Mouse (Mus musculus) liver, embryonic 13.5 days (tissue): ENCODE results near the gene Cuedc1. TPM values are rescaled to one million over a fixed set of nuclear protein-coding genes. Genes with fewer than 3 reads are reported as not detected.

Source experiments
- ATAC-seq: fragments of 200-750 bp; cut with Nextera tagmentation; 2 replicates; pipeline ENCODE4 v1.8.0; 2017; ENCODE audit warnings: low read depth, mild to moderate bottlenecking, moderate number of reproducible peaks, moderate library complexity
- DNase-seq: peaks from one replicate; pipeline ENCODE4 v3.0.0; 2022
- H3K27ac ChIP-seq: fragments of 300-500 bp; sonication (generic); 2 replicates; pipeline ENCODE4 v1.5.1; 2015; ENCODE audit warnings: moderate library complexity, mild to moderate bottlenecking, inconsistent platforms
- H3K27me3 ChIP-seq: fragments of 300-500 bp; sonication (generic); 2 replicates; pipeline ENCODE4 v1.6.1; 2015; ENCODE audit warnings: mild to moderate bottlenecking, inconsistent platforms
- H3K36me3 ChIP-seq: fragments of 300-500 bp; sonication (generic); 2 replicates; pipeline ENCODE4 v1.6.1; 2015; ENCODE audit warnings: mild to moderate bottlenecking, inconsistent platforms
- H3K4me1 ChIP-seq: fragments of 300-500 bp; sonication (generic); replicated peaks from 2 replicates; pipeline ENCODE4 v1.6.1; 2015; ENCODE audit warnings: inconsistent platforms
- H3K4me2 ChIP-seq: fragments of 300-500 bp; sonication (generic); 2 replicates; pipeline ENCODE4 v1.6.1; 2015; ENCODE audit warnings: inconsistent platforms, mild to moderate bottlenecking, moderate library complexity
- H3K4me3 ChIP-seq: fragments of 300-500 bp; sonication (generic); replicated peaks from 2 replicates; pipeline ENCODE4 v1.5.1; 2015; ENCODE audit warnings: mild to moderate bottlenecking, inconsistent platforms
- H3K9ac ChIP-seq: fragments of 300-500 bp; sonication (generic); 2 replicates; pipeline ENCODE4 v1.6.1; 2015; ENCODE audit warnings: mild to moderate bottlenecking, inconsistent platforms
- H3K9me3 ChIP-seq: fragments of 300-500 bp; sonication (generic); replicated peaks from 2 replicates; pipeline ENCODE4 v1.6.1; 2016; ENCODE audit warnings: inconsistent platforms
- WGBS: fragments of 180-500 bp; shearing (Covaris S2); methylation state at CpG from one replicate; pipeline ENCODE4 v1.1.7; 2015; ENCODE audit not compliant: insufficient replicate concordance; 5-methylcytosine and 5-hydroxymethylcytosine counted together
- polyA plus RNA-seq: library from polyadenylated mRNA; unstranded; fragments of >200 nt; fragmentation: Nextera tagmentation; extraction: Ambion mirVana; gene quantifications from 2 replicates; pipeline ENCODE4 v1.2.1, GENCODE M21; 2015

The Cuedc1 gene
- polyA plus RNA-seq, 1 experiment from 2014 or later = 1.6 TPM

DNA sequence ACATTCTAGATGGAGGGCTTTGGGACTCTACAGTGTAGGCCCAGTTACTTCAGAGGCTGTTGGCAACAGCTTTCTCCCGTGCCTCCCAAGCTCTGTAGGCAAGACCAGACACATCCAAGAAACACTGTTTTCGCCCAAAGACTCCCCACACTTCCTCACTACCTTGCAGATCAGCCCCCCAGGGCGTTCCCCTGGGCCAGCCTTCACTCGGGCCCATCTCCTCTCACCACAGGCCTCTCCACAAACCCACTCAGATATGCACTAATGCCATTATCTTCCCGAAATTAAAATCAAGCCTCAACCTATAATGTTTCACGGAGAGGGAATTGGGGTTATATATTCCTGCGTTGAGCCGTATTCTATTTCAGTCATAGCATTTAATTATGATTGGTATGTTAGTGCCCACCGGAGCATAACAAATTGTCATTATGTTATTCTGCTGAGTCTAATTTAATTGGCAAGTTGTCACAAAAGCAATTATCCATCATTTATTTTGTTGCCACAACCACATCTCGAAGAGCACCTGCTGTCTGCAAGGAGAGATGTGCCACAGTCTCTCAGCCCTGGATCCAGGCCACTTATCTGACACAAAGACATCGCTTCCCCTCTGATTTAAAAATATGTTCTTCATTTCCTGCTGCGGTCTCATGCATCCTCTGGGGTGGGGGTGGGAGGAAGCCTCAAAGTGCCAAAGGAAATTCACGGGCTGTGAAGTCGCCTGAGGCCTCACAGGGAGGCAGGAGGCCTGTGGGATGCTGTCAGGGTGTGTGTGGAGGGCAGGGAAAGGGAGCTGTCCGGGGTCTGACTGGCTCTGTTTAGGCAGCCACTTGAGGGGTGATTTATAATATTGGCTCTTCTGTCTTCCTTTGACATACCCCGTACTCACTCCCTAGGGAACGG lies 135.9 kb downstream of the Cuedc1 start:
- ATAC-seq (0 out of 2 replicates have a peak, but pooled peaks have one; percentile 35), DNase-seq (no peak)
- no peaks in the 10 kb centered on the region for H3K36me3 ChIP-seq
- H3K27ac ChIP-seq = peak overlapping the region; percentile 13
- H3K27me3 ChIP-seq = peaks cover 6% of the 10 kb centered on the region; the same call in 1 of the 2 replicates
- 12% methylated on average over 17 of the region's 17 CpGs for WGBS
- H3K4me2 ChIP-seq = 0 out of 2 replicates have a peak overlapping the region, but pooled peaks have one; percentile 54
- H3K4me1 ChIP-seq = peaks cover 30% of the 10 kb centered on the region
- H3K9me3 ChIP-seq = no peaks in the 10 kb centered on the region
- H3K4me3 ChIP-seq = no peak overlapping the region
- H3K9ac ChIP-seq = no peak overlapping the region

DNA sequence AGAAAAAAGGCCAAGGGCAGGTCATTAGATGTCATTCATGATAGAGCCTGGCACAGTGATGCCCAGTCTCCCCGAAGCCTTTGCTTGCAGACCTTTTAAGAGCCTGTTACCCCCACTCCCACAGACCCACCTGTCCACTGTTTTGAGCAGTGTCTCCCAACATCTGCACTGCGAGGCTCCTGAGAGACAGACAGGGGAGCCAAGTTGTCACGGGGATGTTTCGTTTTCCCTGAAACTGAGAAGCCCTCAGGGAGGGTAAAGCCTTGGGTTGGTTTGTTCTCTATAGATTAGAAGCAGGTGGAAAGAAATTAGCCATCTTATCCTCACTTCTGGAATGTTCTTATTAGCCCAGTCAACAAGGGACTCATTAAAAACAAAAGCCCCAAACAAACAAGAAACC lies 136.9 kb downstream of the Cuedc1 start:
- no peak overlapping the region for H3K9ac ChIP-seq
- ATAC-seq (no peak), DNase-seq (no peak)
- no peaks in the 10 kb centered on the region for H3K36me3 ChIP-seq
- peaks cover 30% of the 10 kb centered on the region for H3K4me1 ChIP-seq
- peak overlapping the region; percentile 54 for H3K4me2 ChIP-seq
- H3K9me3 ChIP-seq = no peaks in the 10 kb centered on the region
- no peak overlapping the region; the same call in 1 of the 2 replicates for H3K27ac ChIP-seq
- no peak overlapping the region for H3K4me3 ChIP-seq
- WGBS = 10% methylated on average over 4 of the region's 4 CpGs
- H3K27me3 ChIP-seq = 0 out of 2 replicates have a peak, but pooled peaks cover 6% of the 10 kb centered on the region

DNA sequence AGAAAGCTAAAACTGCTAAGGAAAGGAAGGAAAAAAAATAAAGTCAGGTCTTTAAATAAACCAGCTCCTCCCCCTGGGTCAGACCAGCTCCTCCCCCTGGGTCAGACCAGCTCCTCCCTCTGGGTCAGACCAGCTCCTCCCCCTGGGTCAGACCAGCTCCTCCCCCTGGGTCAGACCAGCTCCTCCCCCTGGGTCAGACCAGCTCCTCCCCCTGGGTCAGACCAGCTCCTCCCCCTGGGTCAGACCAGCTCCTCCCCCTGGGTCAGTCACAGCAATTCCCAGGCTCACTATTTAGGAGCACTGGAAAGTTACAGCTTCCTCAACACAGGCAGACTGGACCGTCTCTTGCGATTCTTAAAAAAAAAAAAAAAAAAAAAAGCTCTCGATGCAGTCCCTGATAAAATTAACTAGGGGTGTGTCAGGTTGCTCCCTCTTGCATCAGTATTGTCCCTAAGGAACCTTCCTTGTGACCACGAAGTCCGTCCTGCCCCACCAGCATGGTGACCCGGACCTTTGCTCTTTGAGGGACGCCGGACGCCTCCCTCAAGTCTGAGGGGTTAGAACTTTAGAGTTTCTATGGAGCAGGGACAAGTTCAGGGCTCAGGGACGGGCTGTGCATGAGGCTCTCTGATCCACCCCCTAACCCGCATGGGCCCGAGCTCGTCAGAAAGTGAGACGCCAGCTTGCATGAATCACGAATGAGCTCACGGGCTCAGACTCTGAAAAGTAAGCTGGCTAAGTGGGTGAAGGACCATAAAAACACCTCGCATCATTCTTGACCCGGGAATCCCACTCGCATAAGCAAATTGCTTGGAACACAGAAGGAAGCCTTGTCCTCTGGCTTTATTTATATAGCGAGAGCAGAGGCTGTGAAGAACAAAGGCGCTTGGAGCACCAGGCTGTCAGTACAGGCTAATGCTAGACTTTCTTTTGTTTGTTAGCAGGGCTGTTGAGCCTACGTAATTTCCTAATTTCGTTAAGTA lies 137.7 kb downstream of the Cuedc1 start:
- Histone ChIP-seq H3K27ac (no peak overlapping the region), H3K27me3 (0 out of 2 replicates have a peak, but pooled peaks cover 6% of the 10 kb centered on the region), H3K9me3 (no peaks in the 10 kb centered on the region), H3K9ac (peak overlapping the region; percentile 17; the same call in 1 of the 2 replicates), H3K4me1 (peaks cover 30% of the 10 kb centered on the region), H3K4me3 (peak overlapping the region; percentile 21; the same call in 1 of the 2 replicates), H3K36me3 (no peaks in the 10 kb centered on the region), H3K4me2 (peak overlapping the region; percentile 54)
- peak; percentile 38 for ATAC-seq
- 25% methylated on average over 23 of the region's 23 CpGs for WGBS
- DNase-seq = peak; percentile 48

DNA sequence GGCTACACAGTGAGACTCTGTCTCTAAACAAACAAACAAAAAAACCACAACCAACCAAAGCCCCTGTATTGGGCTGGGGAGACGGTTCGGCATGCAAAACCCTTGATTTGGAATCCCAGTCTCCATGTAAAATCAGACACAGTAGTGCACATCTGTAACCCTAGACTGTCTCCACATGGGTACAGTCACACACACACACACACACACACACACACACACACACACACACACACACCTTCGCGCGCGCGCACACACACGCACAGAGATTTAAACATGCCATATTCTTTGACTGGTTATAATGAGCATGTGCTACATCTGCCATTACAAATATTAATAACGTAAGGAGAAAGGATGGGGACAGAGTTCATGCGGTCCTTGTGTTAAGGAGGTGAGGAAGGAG lies 142.4 kb downstream of the Cuedc1 start:
- no peak overlapping the region for H3K9ac ChIP-seq
- no peaks in the 10 kb centered on the region for H3K36me3 ChIP-seq
- H3K27me3 ChIP-seq = no peaks in the 10 kb centered on the region
- no peak overlapping the region for H3K27ac ChIP-seq
- H3K9me3 ChIP-seq = no peaks in the 10 kb centered on the region
- DNase-seq (no peak), ATAC-seq (no peak)
- 88% methylated on average over 10 of the region's 10 CpGs for WGBS
- H3K4me2 ChIP-seq = no peak overlapping the region
- H3K4me1 ChIP-seq = peaks cover 18% of the 10 kb centered on the region
- no peak overlapping the region for H3K4me3 ChIP-seq

DNA sequence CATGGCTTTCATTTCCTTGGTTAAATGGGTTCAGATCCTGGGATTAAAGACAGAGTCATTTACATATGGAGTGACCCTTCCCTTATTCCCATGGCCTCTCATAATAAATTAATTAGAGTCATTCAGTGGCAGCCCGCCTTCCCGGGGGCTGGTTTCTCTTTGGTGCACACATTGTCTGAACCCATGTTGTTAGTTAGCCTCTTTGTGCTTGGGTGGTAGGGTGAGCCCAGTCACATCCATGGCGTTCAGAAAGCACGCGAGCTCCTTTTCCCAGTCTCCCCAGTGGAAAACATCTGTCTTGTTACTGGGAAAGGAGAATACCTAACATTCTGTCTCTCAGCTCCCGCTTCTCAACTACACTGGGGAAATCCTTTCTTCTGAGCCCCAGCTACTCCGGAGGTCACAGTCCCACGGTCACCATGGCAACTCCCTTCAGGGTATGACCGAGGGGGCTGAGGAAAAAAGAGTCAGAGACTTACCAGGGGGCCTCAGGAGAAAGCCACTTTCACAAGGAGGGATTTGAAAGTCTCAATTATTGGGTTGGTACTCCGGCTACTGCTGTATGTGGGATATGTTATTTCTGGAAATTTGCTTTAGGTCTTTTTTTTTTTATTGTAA lies 143.0 kb downstream of the Cuedc1 start:
- Histone ChIP-seq H3K36me3 (no peaks in the 10 kb centered on the region), H3K4me2 (no peak overlapping the region), H3K27ac (no peak overlapping the region), H3K4me1 (peaks cover 13% of the 10 kb centered on the region), H3K4me3 (no peak overlapping the region), H3K9ac (no peak overlapping the region), H3K9me3 (no peaks in the 10 kb centered on the region), H3K27me3 (no peaks in the 10 kb centered on the region)
- DNase-seq = no peak
- ATAC-seq = no peak
- WGBS = 44% methylated on average over 10 of the region's 10 CpGs

DNA sequence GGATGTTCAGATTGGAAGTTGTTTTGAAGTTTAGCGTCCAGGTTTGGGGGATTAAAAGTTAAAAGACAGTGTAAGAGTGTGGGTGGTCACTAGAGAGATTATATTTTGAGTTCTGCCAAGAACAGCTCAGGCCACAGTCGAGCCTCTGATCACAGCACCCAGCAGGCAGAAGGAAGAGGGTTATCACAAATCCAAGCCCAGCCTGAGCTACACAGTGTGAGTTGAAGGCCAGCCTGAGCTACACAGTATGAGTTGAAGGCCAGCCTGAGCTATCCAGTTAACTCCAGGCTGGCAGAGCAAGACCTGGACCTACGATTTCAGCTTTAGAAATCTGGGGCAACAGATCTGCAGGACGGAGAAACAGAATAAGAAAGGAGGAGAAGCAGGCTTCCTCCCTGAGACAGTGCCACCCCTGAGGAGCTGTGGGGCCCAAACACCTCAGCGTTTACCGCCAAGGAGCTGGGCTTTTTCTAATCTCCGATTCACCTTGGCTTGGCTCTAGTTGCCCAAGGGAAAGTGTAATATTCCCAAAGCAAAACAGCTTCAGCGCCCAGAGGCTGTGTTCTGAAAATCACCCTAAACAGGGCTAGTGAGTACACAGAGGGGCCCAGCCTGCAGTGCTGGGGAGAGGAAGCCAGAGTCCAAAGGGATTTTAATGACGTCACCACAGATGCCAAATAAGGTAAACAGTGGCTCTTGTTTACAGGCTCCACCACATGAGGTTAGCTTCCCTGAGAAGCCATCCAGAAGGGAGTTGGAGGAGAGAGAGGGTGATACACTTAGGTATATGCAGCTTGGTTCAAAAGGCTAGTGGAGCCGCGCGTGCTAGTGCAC lies 143.8 kb downstream of the Cuedc1 start:
- H3K4me2 ChIP-seq = no peak overlapping the region
- peak overlapping the region; percentile 32; the same call in 1 of the 2 replicates for H3K27ac ChIP-seq
- 53% methylated on average over 12 of the region's 12 CpGs for WGBS
- no peaks in the 10 kb centered on the region for H3K36me3 ChIP-seq
- peak; percentile 65 for ATAC-seq
- H3K4me3 ChIP-seq = no peak overlapping the region
- H3K27me3 ChIP-seq = no peaks in the 10 kb centered on the region
- DNase-seq = no peak
- H3K4me1 ChIP-seq = peaks cover 12% of the 10 kb centered on the region; the same call in 1 of the 2 replicates
- H3K9me3 ChIP-seq = no peaks in the 10 kb centered on the region
- H3K9ac ChIP-seq = no peak overlapping the region

Other genes starting within 250 kb of the Cuedc1 start
- 2.1 and 2.5 TPM in 2 replicates for gene Mks1, start 244.8 kb upstream of the Cuedc1 start, polyA plus RNA-seq
- 3.0 TPM in 2 replicates for gene Epx, start 222.5 kb upstream of the Cuedc1 start, polyA plus RNA-seq
- gene Olfr462, start 205.8 kb upstream of the Cuedc1 start, polyA plus RNA-seq = not detected in 2 replicates
- not detected in 2 replicates for gene Olfr463, start 200.7 kb upstream of the Cuedc1 start, polyA plus RNA-seq
- gene Olfr464, start 177.1 kb upstream of the Cuedc1 start, polyA plus RNA-seq = not detected in 2 replicates
- gene Dynll2, start 110.5 kb upstream of the Cuedc1 start, polyA plus RNA-seq = 11.2 and 11.5 TPM in 2 replicates
- 157 and 209 TPM in 2 replicates for gene Srsf1, start 50.7 kb upstream of the Cuedc1 start, polyA plus RNA-seq
- gene Vezf1, start 29.8 kb upstream of the Cuedc1 start, polyA plus RNA-seq = 7.6 and 10.4 TPM in 2 replicates
- gene Mrps23, start 106.3 kb downstream of the Cuedc1 start, polyA plus RNA-seq = 44.0 and 45.8 TPM in 2 replicates
- gene Ccdc182, start 196.0 kb downstream of the Cuedc1 start, polyA plus RNA-seq = not detected in 2 replicates